Mouse (Mus musculus) NIH3T3 (cell line): Measurements from ENCODE around the gene Olfr731.

Source experiments
- DNase-seq: peaks from one replicate; pipeline ENCODE4 v3.0.0-alpha.2; 2012; ENCODE audit warnings: low read depth

Olfr731 gene

DNA sequence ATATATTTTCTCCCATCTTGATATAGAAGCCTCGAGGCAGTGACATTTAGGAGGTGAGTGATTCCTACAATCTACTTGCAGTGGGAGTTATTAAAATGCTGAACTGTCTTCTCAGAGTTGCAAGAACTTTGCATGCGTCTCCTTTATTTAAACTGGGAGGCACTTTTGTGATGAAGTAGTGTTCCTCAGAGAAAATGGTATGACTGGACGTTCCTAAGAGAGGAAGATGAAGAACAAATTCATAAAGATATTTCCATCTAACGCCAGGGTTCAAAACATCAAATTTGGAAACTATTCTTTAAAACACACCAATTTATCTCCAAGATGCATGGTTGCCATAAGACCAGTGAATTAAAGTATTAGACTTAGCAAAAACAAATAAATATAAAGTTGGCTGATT is at the start of gene Olfr731:
Olfr731 (minus strand) TSS at position 101 of the 400 bp plus-strand sequence.
- DNase-seq: no peak

GRCm38 (mm10) chr14:50284106-50284505 is 42.4 kb upstream of the Olfr731 start, which contains the start of gene Olfr732:
TSS of gene Olfr732 (minus strand) at chr14:50284206.
- DNase-seq: no peak

DNA sequence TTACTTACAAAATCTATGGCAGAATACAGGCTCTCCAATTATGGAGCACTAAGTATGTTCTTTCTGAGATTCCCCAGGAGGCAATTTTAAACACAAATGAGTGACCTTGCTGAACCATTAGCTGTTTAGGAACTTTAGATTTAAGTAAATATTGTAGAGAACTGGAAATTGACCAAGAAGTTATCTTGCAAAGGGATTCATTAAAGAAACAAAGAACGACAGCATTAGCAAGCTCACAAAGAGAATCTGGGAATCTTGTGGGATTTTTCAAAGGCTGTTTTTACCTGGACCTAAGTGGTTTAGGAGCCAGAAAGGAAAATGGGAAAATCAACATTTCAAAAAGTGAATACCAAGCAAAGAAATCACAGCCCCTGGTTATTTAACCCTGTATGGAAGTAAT is 53.6 kb downstream of the Olfr731 start, which contains the start of gene Olfr730:
Olfr730 (minus strand) TSS at position 101 of the 400 bp plus-strand sequence.
- DNase-seq: no peak
